Mouse (Mus musculus) embryo, embryonic 10 days (tissue): ENCODE data around the gene Tle2.

Experiments used
- DNase-seq: peaks from one replicate; pipeline ENCODE4 v3.0.0-alpha.2; 2015; ENCODE audit warnings: low spot score

Tle2 gene

GRCm38 (mm10) chr10:81574081-81575056 is at the start of gene Tle2:
TSS of gene Tle2 (plus strand) at chr10:81574561.
- DNase-seq, result peak; percentile 39

- DNase-seq, result no peak
These were observed 49.2 kb upstream of the Tle2 start for GRCm38 (mm10) chr10:81525017-81525694.

- peak; percentile 89 for DNase-seq
These were observed 47.6 kb upstream of the Tle2 start for GRCm38 (mm10) chr10:81526779-81527178.

- no peak for DNase-seq
These were observed 39.5 kb upstream of the Tle2 start for GRCm38 (mm10) chr10:81534826-81535225.

- no peak for DNase-seq
These were observed 37.6 kb upstream of the Tle2 start for GRCm38 (mm10) chr10:81536734-81537133.

- no peak for DNase-seq
These were observed 36.9 kb upstream of the Tle2 start for GRCm38 (mm10) chr10:81537429-81537828.

GRCm38 (mm10) chr10:81538321-81539048 is 35.9 kb upstream of the Tle2 start:
- no peak for DNase-seq

GRCm38 (mm10) chr10:81541363-81541762 is 33.0 kb upstream of the Tle2 start:
- no peak for DNase-seq

- DNase-seq, result no peak
These were observed 32.6 kb upstream of the Tle2 start for GRCm38 (mm10) chr10:81541803-81542202.

- no peak for DNase-seq
These were observed 31.5 kb upstream of the Tle2 start for GRCm38 (mm10) chr10:81542727-81543460.

GRCm38 (mm10) chr10:81543633-81544032 is 30.7 kb upstream of the Tle2 start:
- DNase-seq, result no peak

- peak; percentile 57 for DNase-seq
These were observed 29.8 kb upstream of the Tle2 start for GRCm38 (mm10) chr10:81544296-81545160.

- DNase-seq, result peak; percentile 99
These were observed 29.1 kb upstream of the Tle2 start, which contains the start of gene Gna11 for GRCm38 (mm10) chr10:81545161-81545747. TSS of gene Gna11 (minus strand) at chr10:81545190.

GRCm38 (mm10) chr10:81546332-81546731 is 28.0 kb upstream of the Tle2 start:
- no peak for DNase-seq

- DNase-seq, result no peak
These were observed 27.4 kb upstream of the Tle2 start for GRCm38 (mm10) chr10:81546788-81547571.

GRCm38 (mm10) chr10:81548944-81549343 is 25.4 kb upstream of the Tle2 start:
- no peak for DNase-seq

GRCm38 (mm10) chr10:81550257-81550656 is 24.1 kb upstream of the Tle2 start:
- DNase-seq, result peak; percentile 89

- peak; percentile 62 for DNase-seq
These were observed 22.7 kb upstream of the Tle2 start for GRCm38 (mm10) chr10:81551597-81552102.

- peak; percentile 42 for DNase-seq
These were observed 21.1 kb upstream of the Tle2 start for GRCm38 (mm10) chr10:81553232-81553631.
